Mouse (Mus musculus) forebrain, embryonic 13.5 days (tissue): ENCODE results near the gene Gm20683. TPM values are rescaled to one million over a fixed set of nuclear protein-coding genes. Genes with fewer than 3 reads are reported as not detected.
"Not testable (repeated sequence)": the region's sequence is repeated elsewhere in the genome, so short reads cannot be mapped to it uniquely, and the experiment has no call there.

Experiments
- ATAC-seq: fragments of 200-750 bp; cut with Nextera tagmentation; 2 replicates; pipeline ENCODE4 v1.8.0; 2017
- H3K27ac ChIP-seq: fragments of 300-500 bp; sonication (generic); 2 replicates; pipeline ENCODE4 v1.5.1; 2015; ENCODE audit warnings: inconsistent platforms, mild to moderate bottlenecking, moderate library complexity
- H3K27me3 ChIP-seq: fragments of 300-500 bp; sonication (generic); 2 replicates; pipeline ENCODE4 v1.6.1; 2015; ENCODE audit warnings: mild to moderate bottlenecking, inconsistent platforms
- H3K36me3 ChIP-seq: fragments of 300-500 bp; sonication (generic); 2 replicates; pipeline ENCODE4 v1.6.1; 2015; ENCODE audit warnings: mild to moderate bottlenecking, inconsistent platforms; ENCODE audit not compliant: poor library complexity, severe bottlenecking
- H3K4me1 ChIP-seq: fragments of 300-500 bp; sonication (generic); 2 replicates; pipeline ENCODE4 v1.6.1; 2015; ENCODE audit warnings: inconsistent platforms
- H3K4me2 ChIP-seq: fragments of 300-500 bp; sonication (generic); 2 replicates; pipeline ENCODE4 v1.6.1; 2015; ENCODE audit warnings: inconsistent platforms, mild to moderate bottlenecking, moderate library complexity
- H3K4me3 ChIP-seq: fragments of 300-500 bp; sonication (generic); 2 replicates; pipeline ENCODE4 v1.5.1; 2015; ENCODE audit warnings: mild to moderate bottlenecking, inconsistent platforms
- H3K9ac ChIP-seq: fragments of 300-500 bp; sonication (generic); 2 replicates; pipeline ENCODE4 v1.6.1; 2015; ENCODE audit warnings: mild to moderate bottlenecking, inconsistent platforms
- H3K9me3 ChIP-seq: fragments of 300-500 bp; sonication (generic); replicated peaks from 2 replicates; pipeline ENCODE4 v1.6.1; 2016; ENCODE audit warnings: inconsistent platforms
- WGBS: fragments of 180-500 bp; shearing (Covaris S2); methylation state at CpG from one replicate; pipeline ENCODE4 v1.1.7; 2015; 5-methylcytosine and 5-hydroxymethylcytosine counted together
- polyA plus RNA-seq: library from polyadenylated mRNA; unstranded; fragments of >200 nt; fragmentation: Nextera tagmentation; extraction: Ambion mirVana; gene quantifications from 2 replicates; pipeline ENCODE4 v1.2.1, GENCODE M21; 2015

Gm20683 gene
- polyA plus RNA-seq, 1 experiment from 2014 or later: 5.9 TPM

DNA sequence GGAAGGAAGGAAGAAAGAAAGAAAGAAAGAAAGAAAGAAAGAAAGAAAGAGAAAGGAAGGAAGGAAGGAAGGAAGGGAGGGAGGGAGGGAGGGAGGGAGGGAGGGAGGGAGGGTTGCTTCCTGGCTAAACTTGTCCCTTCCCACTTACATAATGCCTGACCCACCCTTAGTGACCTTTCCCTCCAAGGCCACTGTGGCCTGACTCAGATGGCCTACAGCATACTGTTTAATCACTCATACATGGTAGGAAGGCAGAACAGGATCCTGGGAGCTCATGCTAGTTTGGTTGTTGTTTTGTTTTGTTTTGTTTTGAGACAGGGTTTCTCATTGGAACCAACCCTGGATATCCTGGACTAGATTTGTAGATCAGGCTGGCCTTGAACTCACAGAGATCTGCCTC, 30.0 kb upstream of the Gm20683 start:
- not testable (repeated sequence) for H3K9me3 ChIP-seq, H3K9ac ChIP-seq, H3K4me2 ChIP-seq, H3K27me3 ChIP-seq, H3K27ac ChIP-seq, H3K4me3 ChIP-seq, H3K36me3 ChIP-seq, ATAC-seq
- peaks cover 32% of the 10 kb centered on the region for H3K4me1 ChIP-seq

DNA sequence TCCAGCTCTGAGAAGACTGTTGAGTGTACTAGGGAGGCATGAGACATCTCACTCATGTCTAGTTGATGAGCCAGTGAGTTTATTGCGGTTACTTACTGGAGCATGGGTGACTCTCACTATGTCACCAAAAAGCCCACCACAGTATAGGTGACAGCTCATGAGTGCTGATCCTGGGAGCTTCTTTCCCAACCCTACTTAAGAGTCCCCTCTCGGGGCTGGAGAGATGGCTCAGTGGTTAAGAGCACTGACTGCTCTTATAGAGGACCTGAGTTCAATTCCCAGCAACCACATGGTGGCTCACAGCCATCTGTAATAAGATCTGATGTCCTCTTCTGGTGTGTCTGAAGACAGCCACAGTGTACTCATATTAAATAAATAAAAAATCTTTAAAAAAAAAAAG, 28.4 kb upstream of the Gm20683 start:
- Histone ChIP-seq H3K4me1 (peaks cover 24% of the 10 kb centered on the region), H3K9me3 (no peaks in the 10 kb centered on the region), H3K4me3 (no peak overlapping the region), H3K27me3 (no peaks in the 10 kb centered on the region), H3K4me2 (no peak overlapping the region), H3K27ac (no peak overlapping the region), H3K9ac (no peak overlapping the region), H3K36me3 (no peaks in the 10 kb centered on the region)
- WGBS: 90% methylated on average over 2 of the region's 2 CpGs
- ATAC-seq: no peak

GRCm38 (mm10) chr17:25869498-25869897, 27.9 kb upstream of the Gm20683 start:
- Histone ChIP-seq H3K36me3 (no peaks in the 10 kb centered on the region), H3K27me3 (no peaks in the 10 kb centered on the region), H3K4me2 (no peak overlapping the region), H3K9ac (no peak overlapping the region), H3K4me3 (no peak overlapping the region), H3K9me3 (no peaks in the 10 kb centered on the region), H3K4me1 (peaks cover 24% of the 10 kb centered on the region), H3K27ac (no peak overlapping the region)
- no peak for ATAC-seq
- 85% methylated on average over 8 of the region's 8 CpGs for WGBS

DNA sequence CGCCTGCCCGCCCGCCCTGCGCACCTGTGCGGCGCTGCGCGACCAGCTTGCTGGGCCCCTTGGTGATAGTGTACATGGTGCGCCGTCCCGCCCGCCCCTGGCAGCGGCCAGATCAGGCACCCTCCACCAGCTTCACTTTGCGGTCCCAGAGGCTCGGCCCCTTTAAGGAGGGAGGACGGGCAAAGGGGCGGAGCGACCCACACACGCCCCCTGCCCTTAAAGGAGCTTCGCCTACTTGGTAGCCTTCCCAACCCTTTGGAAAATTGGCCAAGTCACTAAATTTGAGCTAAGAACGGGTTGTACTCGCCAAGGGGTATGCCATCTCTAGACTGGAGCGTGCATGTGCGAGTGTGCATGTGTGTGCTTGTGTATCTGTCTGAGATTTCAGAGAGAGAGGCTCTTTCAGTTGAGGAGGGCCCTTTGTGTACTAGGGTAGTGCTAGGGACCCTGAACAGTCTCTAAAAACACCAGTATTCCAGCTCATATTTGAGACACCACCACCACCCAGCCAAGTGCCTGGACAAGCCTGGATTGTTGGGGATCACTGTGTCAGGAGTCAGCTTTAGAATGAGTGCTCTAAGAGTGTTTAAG, 27.1 kb upstream of the Gm20683 start, which contains the start of gene Mcrip2:
TSS of gene Mcrip2 (minus strand) at position 164 of the 591 bp plus-strand sequence.
- Histone ChIP-seq H3K27me3 (no peaks in the 10 kb centered on the region), H3K9ac (peak within 1 kb of the TSS; percentile 76), H3K4me1 (peaks cover 17% of the 10 kb centered on the region), H3K27ac (peak within 1 kb of the TSS; percentile 72), H3K9me3 (no peaks in the 10 kb centered on the region), H3K36me3 (no peaks in the 10 kb centered on the region), H3K4me3 (peak within 1 kb of the TSS; percentile 74), H3K4me2 (peak within 1 kb of the TSS; percentile 99)
- ATAC-seq: peak; percentile 90
- WGBS: under 1% methylated on average over 24 of the region's 24 CpGs

GRCm38 (mm10) chr17:25867836-25868600, 26.5 kb upstream of the Gm20683 start:
- Histone ChIP-seq H3K36me3 (no peaks in the 10 kb centered on the region), H3K9me3 (no peaks in the 10 kb centered on the region), H3K4me1 (peaks cover 16% of the 10 kb centered on the region), H3K9ac (peak overlapping the region; percentile 76), H3K27me3 (no peaks in the 10 kb centered on the region), H3K4me3 (peak overlapping the region; percentile 74), H3K4me2 (peak overlapping the region; percentile 99), H3K27ac (peak overlapping the region; percentile 72; the same call in 1 of the 2 replicates)
- WGBS: 2% methylated on average over 38 of the region's 42 CpGs
- ATAC-seq: peak; percentile 41

GRCm38 (mm10) chr17:25867509-25867835, 25.9 kb upstream of the Gm20683 start:
- no peak for ATAC-seq
- Histone ChIP-seq H3K27ac (no peak overlapping the region), H3K9me3 (no peaks in the 10 kb centered on the region), H3K36me3 (no peaks in the 10 kb centered on the region), H3K4me1 (peaks cover 16% of the 10 kb centered on the region), H3K9ac (peak overlapping the region; percentile 76; the same call in 1 of the 2 replicates), H3K4me3 (peak overlapping the region; percentile 74), H3K4me2 (peak overlapping the region; percentile 99), H3K27me3 (no peaks in the 10 kb centered on the region)
- WGBS: 17% methylated on average over 7 of the region's 7 CpGs

DNA sequence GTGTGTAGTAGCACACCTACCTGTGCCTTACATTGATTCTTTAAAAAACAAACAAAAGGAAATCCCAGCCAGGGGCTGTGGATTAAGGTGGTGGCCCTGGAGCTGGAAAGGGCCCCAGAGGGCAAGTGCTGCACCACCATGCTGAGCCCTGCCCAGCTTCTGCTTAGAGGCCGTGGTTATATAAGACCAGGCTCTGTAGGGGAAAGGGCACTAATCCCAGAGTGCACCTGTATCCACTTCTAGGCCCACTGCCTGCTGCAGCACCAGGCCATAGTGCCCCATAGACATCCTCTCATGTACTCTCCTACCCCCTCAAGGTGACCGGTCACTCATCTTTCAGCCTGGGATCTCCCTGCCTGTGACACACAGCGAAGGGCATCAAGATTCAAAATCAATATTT, 24.6 kb upstream of the Gm20683 start:
- H3K4me1 ChIP-seq: peaks cover 24% of the 10 kb centered on the region
- WGBS: 88% methylated on average over 3 of the region's 3 CpGs
- H3K36me3 ChIP-seq: no peaks in the 10 kb centered on the region
- no peaks in the 10 kb centered on the region for H3K27me3 ChIP-seq
- H3K4me2 ChIP-seq: no peak overlapping the region
- ATAC-seq: no peak
- no peaks in the 10 kb centered on the region for H3K9me3 ChIP-seq
- no peak overlapping the region for H3K9ac ChIP-seq
- no peak overlapping the region for H3K27ac ChIP-seq
- no peak overlapping the region for H3K4me3 ChIP-seq

GRCm38 (mm10) chr17:25865288-25865687, 23.7 kb upstream of the Gm20683 start:
- no peak overlapping the region for H3K4me3 ChIP-seq
- peaks cover 32% of the 10 kb centered on the region for H3K4me1 ChIP-seq
- no peaks in the 10 kb centered on the region for H3K9me3 ChIP-seq
- H3K36me3 ChIP-seq: no peaks in the 10 kb centered on the region
- no peak overlapping the region for H3K4me2 ChIP-seq
- no peak overlapping the region for H3K9ac ChIP-seq
- 95% methylated on average over 11 of the region's 11 CpGs for WGBS
- no peak overlapping the region for H3K27ac ChIP-seq
- ATAC-seq: no peak
- no peaks in the 10 kb centered on the region for H3K27me3 ChIP-seq

DNA sequence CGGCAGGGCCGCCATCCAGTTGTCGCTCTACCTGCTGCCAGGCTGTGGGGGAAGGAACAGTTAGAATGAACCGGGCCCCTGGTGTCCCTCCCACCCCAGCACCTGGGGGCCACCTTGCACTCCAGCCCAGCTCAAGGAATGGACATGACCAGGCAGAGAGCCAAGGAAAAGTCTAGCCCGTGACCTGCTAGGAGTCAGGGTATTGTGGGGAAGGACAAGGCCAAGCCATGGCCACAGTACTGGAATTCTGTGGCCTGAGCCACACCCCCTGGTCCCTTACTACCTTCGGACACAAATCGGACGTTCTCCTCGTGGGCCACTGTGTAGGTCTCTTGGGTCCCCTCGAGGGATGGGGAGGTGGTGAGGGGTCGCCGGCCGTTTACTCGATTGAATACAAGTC, 22.7 kb upstream of the Gm20683 start:
- no peak overlapping the region for H3K4me3 ChIP-seq
- no peaks in the 10 kb centered on the region for H3K36me3 ChIP-seq
- WGBS: 93% methylated on average over 14 of the region's 14 CpGs
- H3K4me2 ChIP-seq: no peak overlapping the region
- H3K4me1 ChIP-seq: peaks cover 40% of the 10 kb centered on the region
- no peaks in the 10 kb centered on the region for H3K27me3 ChIP-seq
- H3K9me3 ChIP-seq: no peaks in the 10 kb centered on the region
- no peak overlapping the region for H3K27ac ChIP-seq
- H3K9ac ChIP-seq: no peak overlapping the region
- ATAC-seq: no peak

GRCm38 (mm10) chr17:25863681-25864080, 22.1 kb upstream of the Gm20683 start:
- Histone ChIP-seq H3K9ac (no peak overlapping the region), H3K27ac (no peak overlapping the region), H3K4me1 (peaks cover 35% of the 10 kb centered on the region), H3K27me3 (no peaks in the 10 kb centered on the region), H3K4me3 (no peak overlapping the region), H3K9me3 (no peaks in the 10 kb centered on the region), H3K4me2 (no peak overlapping the region), H3K36me3 (no peaks in the 10 kb centered on the region)
- WGBS: 88% methylated on average over 6 of the region's 6 CpGs
- ATAC-seq: no peak

DNA sequence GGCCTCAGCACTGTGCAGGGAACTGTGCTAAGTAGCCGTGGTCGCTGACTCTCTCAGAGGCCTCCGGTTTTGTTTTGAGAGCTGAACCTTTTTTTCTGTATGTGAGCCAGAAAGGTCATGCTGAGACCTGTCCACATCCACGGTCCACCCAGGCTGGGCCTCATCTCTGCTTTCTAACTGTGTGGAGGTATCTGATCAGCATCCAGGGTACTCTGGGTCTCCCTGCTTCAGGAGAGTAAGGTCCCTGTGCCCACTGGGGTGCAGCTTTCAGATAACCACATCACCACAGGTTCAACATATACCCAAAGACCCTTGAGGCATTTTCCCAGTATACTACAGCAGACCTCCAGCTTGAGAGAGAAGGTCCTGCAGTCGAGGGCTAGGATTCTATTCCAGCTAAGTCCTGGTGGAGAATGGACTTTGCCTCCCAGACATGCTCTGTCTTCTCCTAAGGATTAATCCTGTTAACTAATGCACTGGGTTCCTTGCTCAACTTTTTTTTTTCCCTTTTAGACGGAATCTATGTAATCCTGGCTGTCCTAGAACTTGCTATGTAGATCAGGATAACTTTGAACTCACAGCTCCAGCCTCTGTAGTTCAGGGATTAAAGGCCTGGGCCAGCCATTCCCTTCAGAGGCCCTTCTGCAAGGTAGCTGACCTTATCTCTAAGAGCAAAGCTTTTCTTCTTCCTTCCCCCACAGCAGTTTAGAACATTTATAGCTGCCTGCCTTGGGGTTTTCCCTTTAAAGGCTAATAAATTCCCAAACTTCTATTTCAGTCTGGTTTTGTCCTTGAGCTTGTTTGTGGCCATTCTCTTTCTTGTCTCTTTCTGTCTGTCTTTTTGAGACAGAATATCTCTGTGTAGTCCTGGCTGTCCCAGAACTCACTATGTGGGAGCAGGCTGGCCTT, 20.4 kb upstream of the Gm20683 start:
- H3K4me2 ChIP-seq: peak overlapping the region; percentile 87
- H3K4me1 ChIP-seq: peaks cover 24% of the 10 kb centered on the region
- ATAC-seq: 0 out of 2 replicates have a peak, but pooled peaks have one; percentile 1
- no peaks in the 10 kb centered on the region for H3K9me3 ChIP-seq
- no peaks in the 10 kb centered on the region for H3K36me3 ChIP-seq
- WGBS: 9% methylated on average over 6 of the region's 6 CpGs
- peak overlapping the region; percentile 65 for H3K4me3 ChIP-seq
- peak overlapping the region; percentile 84 for H3K9ac ChIP-seq
- H3K27me3 ChIP-seq: no peaks in the 10 kb centered on the region
- peak overlapping the region; percentile 68 for H3K27ac ChIP-seq
